Mouse (Mus musculus) stomach, embryonic 15.5 days (tissue): ENCODE data around the gene Gne. TPM values are rescaled to one million over a fixed set of nuclear protein-coding genes. Genes with fewer than 3 reads are reported as not detected.
A peak's percentile ranks its signal among the peaks of the same experiment; 100 is the strongest.

Experiments used
- ATAC-seq: fragments of 200-750 bp; cut with Nextera tagmentation; 2 replicates; pipeline ENCODE4 v1.8.0; 2017; ENCODE audit warnings: low read depth, moderate number of reproducible peaks, moderate TSS enrichment; ENCODE audit not compliant: insufficient read depth, low FRiP score
- H3K27ac ChIP-seq: fragments of 300-500 bp; sonication (generic); 2 replicates; pipeline ENCODE4 v1.5.1; 2015; ENCODE audit warnings: mild to moderate bottlenecking, inconsistent platforms
- H3K27me3 ChIP-seq: fragments of 300-500 bp; sonication (generic); replicated peaks from 2 replicates; pipeline ENCODE4 v1.6.1; 2015; ENCODE audit warnings: inconsistent platforms
- H3K36me3 ChIP-seq: fragments of 300-500 bp; sonication (generic); 2 replicates; pipeline ENCODE4 v1.6.1; 2015; ENCODE audit warnings: inconsistent platforms
- H3K4me1 ChIP-seq: fragments of 300-500 bp; sonication (generic); 2 replicates; pipeline ENCODE4 v1.6.1; 2015; ENCODE audit warnings: inconsistent platforms
- H3K4me2 ChIP-seq: fragments of 300-500 bp; sonication (generic); 2 replicates; pipeline ENCODE4 v1.6.1; 2015; ENCODE audit warnings: mild to moderate bottlenecking, inconsistent platforms
- H3K4me3 ChIP-seq: fragments of 300-500 bp; sonication (generic); replicated peaks from 2 replicates; pipeline ENCODE4 v1.5.1; 2015; ENCODE audit warnings: inconsistent platforms
- H3K9ac ChIP-seq: fragments of 300-500 bp; sonication (generic); 2 replicates; pipeline ENCODE4 v1.6.1; 2015; ENCODE audit warnings: inconsistent platforms
- H3K9me3 ChIP-seq: fragments of 300-500 bp; sonication (generic); 2 replicates; pipeline ENCODE4 v1.6.1; 2016; ENCODE audit warnings: inconsistent platforms
- WGBS: fragments of 180-500 bp; shearing (Covaris S2); methylation state at CpG from one replicate; pipeline ENCODE4 v1.1.7; 2015; 5-methylcytosine and 5-hydroxymethylcytosine counted together
- polyA plus RNA-seq: library from polyadenylated mRNA; unstranded; fragments of >200 nt; fragmentation: Nextera tagmentation; extraction: Ambion mirVana; gene quantifications from 2 replicates; pipeline ENCODE4 v1.2.1, GENCODE M21; 2015

The Gne gene
- polyA plus RNA-seq, 1 experiment from 2014 or later, result 27.8 TPM

DNA sequence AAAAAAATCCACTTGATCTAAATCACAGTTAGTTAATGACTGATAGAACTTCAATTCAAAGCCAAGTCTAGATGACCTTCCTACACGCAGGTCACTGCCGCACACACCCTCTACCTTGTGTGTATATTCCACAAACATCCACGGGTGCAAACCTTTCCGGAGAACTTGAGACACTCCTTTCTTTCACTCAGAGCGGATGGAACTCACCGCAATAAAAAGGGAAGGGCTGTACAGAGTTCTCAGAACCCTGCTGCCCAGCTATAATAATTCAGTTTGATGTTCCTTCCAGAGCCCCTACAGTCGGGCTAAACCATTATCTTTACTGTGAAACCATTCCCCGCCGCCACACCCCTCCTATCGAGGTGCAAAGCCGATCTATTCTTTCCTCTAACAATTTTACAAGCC is 12.2 kb downstream of the Gne start:
- H3K9ac ChIP-seq, result peak overlapping the region; percentile 65; the same call in 1 of the 2 replicates
- H3K36me3 ChIP-seq, result no peaks in the 10 kb centered on the region
- peaks cover 9% of the 10 kb centered on the region for H3K4me1 ChIP-seq
- peak overlapping the region; percentile 89 for H3K27ac ChIP-seq
- WGBS, result 6% methylated on average over 11 of the region's 11 CpGs
- H3K9me3 ChIP-seq, result no peaks in the 10 kb centered on the region
- ATAC-seq, result peak; percentile 9
- H3K27me3 ChIP-seq, result no peaks in the 10 kb centered on the region
- peak overlapping the region; percentile 72 for H3K4me3 ChIP-seq
- H3K4me2 ChIP-seq, result peak overlapping the region; percentile 78

DNA sequence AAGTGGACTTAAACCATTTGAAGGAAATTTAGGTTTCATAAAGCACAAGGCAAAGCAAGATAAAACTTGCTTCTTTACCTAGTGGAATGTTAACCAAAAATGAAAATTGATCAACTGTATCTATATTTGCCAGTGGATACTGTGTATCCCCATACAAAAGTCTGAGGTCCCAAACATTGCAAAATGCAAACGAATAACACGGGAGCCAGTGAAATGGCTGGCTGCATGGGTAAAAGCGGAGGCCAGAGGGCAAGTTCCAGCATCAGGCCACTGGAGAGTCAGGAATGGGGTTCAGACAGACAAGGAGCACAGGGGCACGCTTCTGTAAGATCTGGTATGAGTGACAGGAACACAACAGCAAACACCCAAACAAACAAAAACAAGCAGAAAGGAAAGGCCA is 13.3 kb downstream of the Gne start:
- Histone ChIP-seq H3K4me3 (peak overlapping the region; percentile 72; the same call in 1 of the 2 replicates), H3K4me2 (peak overlapping the region; percentile 78), H3K9ac (no peak overlapping the region; the same call in 1 of the 2 replicates), H3K4me1 (peaks cover 9% of the 10 kb centered on the region), H3K9me3 (no peaks in the 10 kb centered on the region), H3K27me3 (no peaks in the 10 kb centered on the region), H3K27ac (no peak overlapping the region; the same call in 1 of the 2 replicates), H3K36me3 (no peaks in the 10 kb centered on the region)
- 78% methylated on average over 4 of the region's 4 CpGs for WGBS
- no peak for ATAC-seq

GRCm38 (mm10) chr4:44069411-44069810 is 14.6 kb downstream of the Gne start:
- Histone ChIP-seq H3K4me2 (no peak overlapping the region), H3K9ac (no peak overlapping the region), H3K4me1 (peaks cover 9% of the 10 kb centered on the region), H3K27ac (no peak overlapping the region), H3K36me3 (no peaks in the 10 kb centered on the region), H3K4me3 (no peak overlapping the region), H3K27me3 (no peaks in the 10 kb centered on the region), H3K9me3 (no peaks in the 10 kb centered on the region)
- no peak for ATAC-seq
- 90% methylated on average over 4 of the region's 4 CpGs for WGBS

GRCm38 (mm10) chr4:44068736-44069135 is 15.2 kb downstream of the Gne start:
- H3K9me3 ChIP-seq, result no peaks in the 10 kb centered on the region
- WGBS, result 47% methylated on average over 9 of the region's 9 CpGs
- no peak overlapping the region for H3K27ac ChIP-seq
- peaks cover 9% of the 10 kb centered on the region for H3K4me1 ChIP-seq
- no peak overlapping the region for H3K4me3 ChIP-seq
- no peak overlapping the region for H3K9ac ChIP-seq
- no peaks in the 10 kb centered on the region for H3K27me3 ChIP-seq
- H3K4me2 ChIP-seq, result no peak overlapping the region
- H3K36me3 ChIP-seq, result no peaks in the 10 kb centered on the region
- ATAC-seq, result no peak

GRCm38 (mm10) chr4:44066891-44067290 is 17.1 kb downstream of the Gne start:
- 72% methylated on average over 6 of the region's 6 CpGs for WGBS
- Histone ChIP-seq H3K4me2 (no peak overlapping the region), H3K27ac (no peak overlapping the region)

GRCm38 (mm10) chr4:44065355-44066025 is 18.5 kb downstream of the Gne start:
- Histone ChIP-seq H3K4me3 (0 out of 2 replicates have a peak overlapping the region, but pooled peaks have one; percentile 16), H3K27ac (peak overlapping the region; percentile 69), H3K9me3 (no peaks in the 10 kb centered on the region), H3K36me3 (no peaks in the 10 kb centered on the region), H3K4me2 (peak overlapping the region; percentile 43), H3K9ac (no peak overlapping the region), H3K27me3 (no peaks in the 10 kb centered on the region), H3K4me1 (peaks cover 4% of the 10 kb centered on the region; the same call in 1 of the 2 replicates)
- 26% methylated on average over 16 of the region's 16 CpGs for WGBS
- peak; percentile 85 for ATAC-seq

More at GRCm38 (mm10) chr4:44066891-44067290, 17.1 kb downstream of the Gne start:
- H3K4me3 ChIP-seq, result no peak overlapping the region
- no peak overlapping the region for H3K9ac ChIP-seq
- peaks cover 4% of the 10 kb centered on the region for H3K4me1 ChIP-seq
- no peaks in the 10 kb centered on the region for H3K9me3 ChIP-seq
- H3K27me3 ChIP-seq, result no peaks in the 10 kb centered on the region
- ATAC-seq, result no peak
- no peaks in the 10 kb centered on the region for H3K36me3 ChIP-seq

DNA sequence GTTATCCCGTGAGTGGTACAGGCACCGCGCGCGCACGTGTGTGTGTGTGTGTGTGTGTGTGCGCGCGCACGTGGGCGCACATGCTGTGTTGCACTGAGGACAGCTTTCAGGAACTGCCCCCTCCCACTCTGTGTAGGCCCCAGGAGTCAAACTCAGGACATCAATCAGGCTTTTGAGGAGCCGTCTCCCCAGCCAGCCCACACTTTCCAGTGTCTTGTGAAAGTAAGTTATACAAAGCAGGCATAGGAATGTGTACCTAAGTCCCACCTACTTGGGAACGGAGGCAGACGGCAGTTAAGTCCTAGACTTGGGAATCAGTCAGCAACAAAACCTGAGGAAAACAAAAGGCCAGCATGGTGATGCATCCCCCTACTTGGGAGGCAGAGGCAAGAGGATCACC is 21.2 kb downstream of the Gne start:
- Histone ChIP-seq H3K36me3 (no peaks in the 10 kb centered on the region; the same call in 1 of the 2 replicates), H3K9ac (no peak overlapping the region), H3K4me3 (no peak overlapping the region), H3K27me3 (no peaks in the 10 kb centered on the region), H3K4me2 (no peak overlapping the region), H3K27ac (no peak overlapping the region), H3K4me1 (no peaks in the 10 kb centered on the region), H3K9me3 (no peaks in the 10 kb centered on the region)
- 78% methylated on average over 14 of the region's 14 CpGs for WGBS
- no peak for ATAC-seq

DNA sequence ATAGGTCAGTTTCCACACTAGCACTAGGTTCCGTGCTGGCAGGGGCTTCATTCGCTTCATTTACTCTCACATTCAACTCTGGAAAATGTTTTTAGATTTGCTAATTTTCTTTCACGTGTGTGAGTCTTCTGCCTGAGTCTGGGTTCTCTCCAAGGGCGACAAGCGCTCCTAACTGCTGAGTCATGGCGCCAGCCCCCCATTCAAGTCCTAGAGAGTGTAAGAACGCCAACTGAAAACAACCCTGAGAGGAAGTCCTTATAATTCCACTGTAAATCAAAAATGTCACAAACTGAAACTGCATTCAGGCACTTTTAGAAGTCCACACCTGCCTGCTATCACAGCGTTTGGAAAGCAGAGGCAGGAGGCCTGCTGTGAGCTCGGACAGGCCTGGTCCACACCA is 21.9 kb downstream of the Gne start:
- Histone ChIP-seq H3K4me3 (no peak overlapping the region), H3K9ac (no peak overlapping the region), H3K4me2 (no peak overlapping the region), H3K9me3 (no peaks in the 10 kb centered on the region), H3K27ac (0 out of 2 replicates have a peak overlapping the region, but pooled peaks have one; percentile 7), H3K4me1 (no peaks in the 10 kb centered on the region), H3K27me3 (no peaks in the 10 kb centered on the region), H3K36me3 (no peaks in the 10 kb centered on the region; the same call in 1 of the 2 replicates)
- no peak for ATAC-seq
- WGBS, result 49% methylated on average over 9 of the region's 9 CpGs

GRCm38 (mm10) chr4:44059674-44060073 is 24.3 kb downstream of the Gne start:
- Histone ChIP-seq H3K4me1 (no peaks in the 10 kb centered on the region), H3K4me2 (no peak overlapping the region), H3K9ac (no peak overlapping the region), H3K27ac (no peak overlapping the region), H3K9me3 (no peaks in the 10 kb centered on the region), H3K4me3 (no peak overlapping the region), H3K27me3 (no peaks in the 10 kb centered on the region), H3K36me3 (no peaks in the 10 kb centered on the region; the same call in 1 of the 2 replicates)
- 92% methylated on average over 13 of the region's 13 CpGs for WGBS
- ATAC-seq, result no peak

- no peak overlapping the region for H3K4me3 ChIP-seq
- WGBS, result 78% methylated on average over 5 of the region's 5 CpGs
- H3K9ac ChIP-seq, result no peak overlapping the region
- ATAC-seq, result no peak
- H3K4me1 ChIP-seq, result no peaks in the 10 kb centered on the region
- H3K27ac ChIP-seq, result no peak overlapping the region
- no peak overlapping the region for H3K4me2 ChIP-seq
- H3K36me3 ChIP-seq, result 0 out of 2 replicates have a peak, but pooled peaks cover 3% of the 10 kb centered on the region
- H3K9me3 ChIP-seq, result no peaks in the 10 kb centered on the region
- no peaks in the 10 kb centered on the region for H3K27me3 ChIP-seq
Observed at GRCm38 (mm10) chr4:44049812-44050211, 34.2 kb downstream of the Gne start.

- no peak for ATAC-seq
- Histone ChIP-seq H3K36me3 (peaks cover 16% of the 10 kb centered on the region), H3K27me3 (no peaks in the 10 kb centered on the region), H3K4me1 (no peaks in the 10 kb centered on the region), H3K9ac (no peak overlapping the region), H3K27ac (no peak overlapping the region), H3K4me2 (no peak overlapping the region), H3K9me3 (no peaks in the 10 kb centered on the region), H3K4me3 (no peak overlapping the region)
- WGBS, result 66% methylated on average over 5 of the region's 5 CpGs
Observed at GRCm38 (mm10) chr4:44046066-44046465, 37.9 kb downstream of the Gne start.

DNA sequence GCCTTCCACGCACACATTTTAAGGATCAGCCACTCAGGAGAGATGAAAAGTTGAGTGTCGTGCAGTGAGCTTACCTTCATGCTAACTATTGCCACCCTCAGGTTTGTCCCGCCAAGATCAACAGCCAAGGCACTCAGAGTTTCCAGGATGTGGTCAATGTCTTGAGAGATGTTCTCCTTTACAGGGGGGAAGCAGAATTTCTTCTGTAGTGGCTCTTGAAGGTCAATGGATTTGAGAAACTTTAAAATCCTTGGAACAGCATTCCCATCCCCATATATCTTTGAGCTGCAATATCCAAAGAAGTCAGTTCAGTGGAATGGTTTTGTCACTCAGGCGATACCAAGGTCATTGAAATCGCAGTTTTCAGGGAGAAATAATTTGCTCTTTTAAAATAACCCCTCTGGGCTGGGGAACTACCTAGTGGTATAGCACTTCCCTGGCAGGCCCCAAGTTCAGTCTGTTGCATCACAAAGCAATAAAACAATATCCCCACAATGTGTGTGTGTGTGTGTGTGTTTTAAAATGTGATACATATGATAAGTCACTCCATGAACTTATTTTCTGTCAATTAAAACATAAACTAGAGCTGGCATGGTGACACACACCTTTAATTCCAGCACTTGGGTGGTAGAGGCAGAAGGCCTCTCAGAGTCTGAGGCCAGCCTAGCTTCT is 39.2 kb downstream of the Gne start:
- no peak overlapping the region for H3K4me3 ChIP-seq
- no peak overlapping the region for H3K4me2 ChIP-seq
- H3K27me3 ChIP-seq, result no peaks in the 10 kb centered on the region
- no peaks in the 10 kb centered on the region for H3K4me1 ChIP-seq
- no peak for ATAC-seq
- H3K36me3 ChIP-seq, result peaks cover 23% of the 10 kb centered on the region
- no peak overlapping the region for H3K9ac ChIP-seq
- WGBS, result 92% methylated on average over 5 of the region's 5 CpGs
- H3K9me3 ChIP-seq, result no peaks in the 10 kb centered on the region
- no peak overlapping the region for H3K27ac ChIP-seq
